Mouse (Mus musculus) G1E (cell line): ENCODE results near the gene Ntpcr.

Experiments used
- CTCF ChIP-seq: IDR thresholded peaks from 2 replicates; pipeline ENCODE4 v1.5.1; 2012; ENCODE audit warnings: low read depth, low read length, inconsistent platforms, mixed read lengths
- GATA1 ChIP-seq: IDR thresholded peaks from 2 replicates; pipeline ENCODE4 v1.6.1; 2012; ENCODE audit warnings: borderline replicate concordance, low read length, inconsistent platforms, mixed read lengths

DNA sequence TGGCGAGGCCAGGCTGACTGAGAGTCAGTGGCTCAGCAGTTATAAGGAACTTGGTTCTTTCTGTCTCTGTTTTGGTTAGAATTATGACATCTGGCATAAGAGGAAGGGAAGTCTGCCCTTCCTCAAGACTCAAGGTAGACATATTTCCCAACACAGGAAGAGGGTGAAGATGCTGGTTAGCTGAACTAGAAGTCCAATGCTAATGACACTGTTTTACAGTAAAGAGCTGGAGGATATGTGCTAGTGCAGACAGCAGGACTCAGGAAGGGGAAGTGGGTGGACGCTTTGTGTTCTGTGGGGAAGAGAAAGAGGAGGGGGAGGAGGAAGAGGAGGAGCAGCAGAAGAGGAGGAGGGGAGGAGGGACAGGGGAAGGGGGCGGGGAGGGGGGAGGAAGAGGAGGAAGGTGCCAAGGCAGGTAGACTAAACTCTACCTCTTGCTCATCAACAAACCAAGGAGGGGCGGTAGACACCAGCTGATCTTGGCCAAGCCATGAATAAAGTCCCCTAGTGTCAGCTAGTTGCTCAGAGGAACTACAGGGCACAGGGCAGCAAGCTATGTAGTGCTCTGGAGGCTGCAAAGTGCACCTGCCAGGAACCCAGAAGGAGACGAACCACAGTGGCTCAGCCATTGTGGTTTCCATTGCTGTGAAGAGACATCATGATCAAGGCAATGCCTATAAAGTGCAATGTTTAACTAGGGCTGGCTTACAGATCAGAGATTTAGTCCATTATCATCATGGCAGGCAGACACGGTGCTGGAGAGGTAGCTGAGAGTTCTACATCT, 4.5 kb upstream of the Ntpcr start:
- TF ChIP-seq CTCF = no peak
- no peak for TF ChIP-seq GATA1
